Mouse (Mus musculus) 3T3-L1 (cell line): Measurements from ENCODE around the gene Gga1.

ENCODE experiments used
- DNase-seq: peaks from one replicate; pipeline ENCODE4 v3.0.0-alpha.2; 2015; ENCODE audit warnings: low read depth, low spot score

Gene Gga1

DNA sequence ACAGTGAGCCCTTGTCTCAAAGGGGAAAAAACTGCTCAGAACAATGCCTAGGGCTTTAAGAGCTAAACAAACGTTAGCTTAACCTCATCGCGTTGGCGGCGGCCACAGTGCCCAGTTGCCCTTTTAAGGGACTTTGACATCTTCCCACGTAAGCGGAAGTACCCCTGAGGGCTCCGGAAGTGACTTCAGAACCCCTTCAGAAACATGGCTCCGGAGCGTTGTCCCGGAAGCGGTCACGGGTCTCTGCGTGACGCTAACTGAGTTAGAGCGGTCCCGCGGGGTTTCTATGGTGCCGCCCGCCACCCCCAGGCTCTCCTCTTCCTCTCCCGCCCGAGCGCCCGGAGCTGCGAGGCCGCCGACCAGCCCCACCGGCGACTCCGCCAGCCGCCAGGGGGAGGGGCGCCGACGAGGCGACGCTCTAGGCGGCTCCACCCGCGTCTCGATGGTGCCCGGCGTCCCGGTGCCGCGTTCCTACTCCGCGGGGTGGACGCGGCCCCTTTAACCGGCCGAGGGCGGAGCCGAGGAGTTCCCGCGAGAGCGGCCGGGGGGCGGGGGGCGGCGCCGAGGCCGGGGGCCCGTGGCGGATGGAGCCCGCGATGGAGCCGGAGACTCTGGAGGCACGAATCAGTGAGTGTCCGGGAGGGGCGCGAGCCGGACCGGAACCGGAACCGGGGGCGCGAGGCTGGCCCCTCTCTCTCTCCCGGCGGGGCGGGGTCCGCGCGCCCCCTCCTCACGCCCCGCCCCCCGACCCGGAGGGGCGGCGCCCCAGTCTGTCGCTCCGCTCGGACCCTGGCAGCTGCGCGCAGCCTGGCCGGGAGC, at the start of gene Gga1:
Gga1 (plus strand) TSS at position 200 of the 819 bp plus-strand sequence.
- DNase-seq: peak; percentile 96

DNA sequence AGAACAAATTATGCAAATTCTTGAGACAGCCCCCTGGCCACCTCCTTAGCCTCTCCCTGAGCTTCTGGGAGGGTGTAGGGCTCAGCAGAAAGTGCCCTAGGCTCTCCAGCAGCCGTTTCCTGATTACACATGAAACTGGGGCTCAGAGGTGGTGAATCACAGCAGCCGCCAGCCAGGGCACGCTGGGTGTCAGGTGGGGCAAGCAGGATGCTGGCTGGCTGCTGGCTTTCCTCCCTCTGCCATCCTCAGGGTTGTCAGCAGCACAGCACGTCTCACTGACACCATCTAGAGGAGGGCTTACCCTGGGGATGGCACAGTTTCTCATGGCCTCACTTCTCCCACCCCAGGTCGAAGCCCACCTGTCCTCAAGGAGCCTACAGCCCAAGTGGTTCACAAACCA, 48.7 kb upstream of the Gga1 start:
- DNase-seq: peak; percentile 75

DNA sequence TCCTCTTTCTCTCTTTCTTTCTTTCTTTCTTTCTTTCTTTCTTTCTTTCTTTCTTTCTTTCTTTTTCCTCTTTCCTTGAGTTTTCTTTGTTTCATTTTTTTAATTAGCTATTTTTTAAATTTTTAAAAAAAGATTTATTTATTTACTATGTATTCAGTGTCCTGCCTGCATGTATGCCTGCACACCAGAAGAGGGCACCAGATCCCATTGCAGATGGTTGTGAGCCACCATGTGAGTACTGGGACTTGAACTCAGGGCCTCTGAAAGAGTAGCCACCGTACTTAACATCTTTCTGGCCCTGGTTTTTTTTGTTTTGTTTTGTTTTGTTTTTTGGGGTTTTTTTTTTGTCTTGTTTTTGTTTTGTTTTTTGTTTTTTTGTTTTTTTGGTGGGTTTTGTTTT, 47.4 kb upstream of the Gga1 start:
- no peak for DNase-seq

DNA sequence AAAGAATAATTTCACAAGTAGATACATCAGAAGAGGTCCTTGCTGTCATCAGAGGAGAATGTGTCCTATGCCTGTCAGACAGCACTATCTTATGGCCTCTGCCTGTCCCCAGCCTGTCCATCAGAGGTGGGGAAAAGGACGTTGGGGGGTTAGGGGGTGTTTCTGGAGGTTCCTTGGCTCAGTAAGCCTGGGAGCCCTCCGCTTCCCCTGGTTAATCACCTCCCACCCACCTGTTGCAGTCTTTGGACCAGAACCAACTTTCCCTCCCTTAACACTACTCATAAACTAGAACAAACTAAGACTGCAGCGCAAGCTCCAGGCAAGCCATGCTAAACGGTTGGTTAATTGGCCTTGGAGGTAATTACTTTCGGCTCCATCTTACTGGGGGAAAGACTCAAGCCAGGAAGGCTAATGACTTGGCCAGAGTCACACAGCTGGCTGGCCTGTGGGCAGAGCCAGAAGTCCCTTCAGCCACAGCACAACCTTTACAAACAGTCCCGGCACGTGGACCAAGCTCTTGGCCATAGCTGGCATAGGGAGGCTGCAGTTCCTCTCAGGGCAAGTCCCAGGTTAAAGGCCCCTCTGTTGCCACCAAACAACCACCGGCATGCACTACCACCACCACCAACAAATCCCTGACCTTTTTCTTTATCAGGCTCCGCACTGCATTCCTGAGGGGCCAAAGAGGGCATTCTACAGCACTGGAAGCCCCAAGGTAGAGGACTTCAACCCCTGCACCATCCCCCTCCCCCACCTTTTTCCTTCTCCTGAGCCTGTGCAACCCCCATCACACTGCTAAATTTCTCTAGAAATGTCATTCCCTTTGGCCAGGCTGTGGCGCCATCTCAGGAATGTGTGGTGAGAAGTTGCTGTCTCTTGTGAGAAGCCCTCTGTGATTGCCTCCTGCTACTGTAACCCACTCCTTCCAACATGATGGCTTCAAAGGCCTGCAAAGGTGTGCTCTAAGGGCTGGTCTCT, 46.0 kb upstream of the Gga1 start:
- DNase-seq: no peak

DNA sequence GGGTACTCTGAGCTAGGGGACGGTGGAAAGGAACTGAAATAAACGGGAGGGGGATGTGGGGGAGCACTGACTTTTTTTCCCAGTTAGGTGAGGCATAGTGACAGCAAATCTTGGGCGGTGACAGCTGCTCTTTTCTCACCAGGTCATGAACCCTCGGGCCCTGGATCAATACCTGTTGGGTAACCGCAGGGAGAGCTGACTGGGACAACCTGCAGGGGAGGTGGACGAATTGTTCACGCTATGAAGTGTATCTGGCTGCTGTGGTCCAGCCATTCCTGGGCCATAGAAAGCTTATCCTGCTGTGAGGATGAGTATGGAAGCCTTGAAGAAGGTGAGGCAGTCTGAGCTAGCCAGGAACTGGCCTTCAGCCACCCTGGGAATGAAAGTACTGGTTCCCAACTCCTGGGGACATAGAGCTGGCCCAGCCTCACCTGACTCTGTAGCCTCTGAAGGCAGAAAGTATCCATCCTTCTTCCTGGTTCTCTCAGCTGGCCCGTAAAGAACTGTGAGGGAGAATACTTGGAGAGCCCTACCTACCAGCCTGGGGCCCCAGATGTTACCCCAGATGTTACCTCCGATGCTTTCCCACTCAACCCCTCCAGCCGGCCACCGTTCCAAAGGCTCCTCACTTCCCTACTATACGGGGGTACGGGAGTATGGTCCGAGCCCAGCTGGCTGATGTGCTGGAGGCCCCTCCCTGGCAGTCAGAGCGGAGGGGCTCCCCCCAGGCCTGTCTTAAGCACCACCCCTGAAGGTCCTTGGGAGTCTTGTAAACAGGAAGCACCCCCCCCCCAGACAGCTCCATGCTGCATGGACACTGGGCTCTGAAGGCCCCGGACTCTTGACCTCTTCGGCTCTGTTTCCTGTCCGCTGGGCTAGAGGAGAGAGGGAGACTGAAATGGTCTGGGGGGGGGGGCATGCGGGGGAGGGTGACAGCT, 45.0 kb upstream of the Gga1 start:
- no peak for DNase-seq

DNA sequence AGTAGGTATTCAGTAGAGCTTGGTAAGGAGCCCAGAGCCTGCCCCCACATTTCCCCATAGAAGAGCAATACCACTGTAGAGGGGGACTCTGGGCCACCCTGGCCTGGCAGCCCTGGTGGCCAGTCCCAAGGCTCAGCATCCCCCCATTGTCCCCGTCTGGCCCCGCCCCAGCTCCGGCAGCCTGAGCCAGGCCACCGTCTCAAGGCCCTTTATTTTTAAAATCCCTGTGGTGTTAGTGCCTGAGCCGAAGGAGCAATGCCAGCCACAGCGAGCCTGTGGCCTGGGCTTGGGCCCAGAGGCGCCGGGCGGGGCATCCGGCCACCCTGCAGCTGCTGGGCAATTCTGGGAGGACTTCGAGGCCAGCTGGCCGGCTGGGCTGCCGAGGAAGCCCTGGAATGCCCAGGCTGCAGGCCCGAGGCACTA, 44.3 kb upstream of the Gga1 start:
- peak; percentile 85 for DNase-seq

DNA sequence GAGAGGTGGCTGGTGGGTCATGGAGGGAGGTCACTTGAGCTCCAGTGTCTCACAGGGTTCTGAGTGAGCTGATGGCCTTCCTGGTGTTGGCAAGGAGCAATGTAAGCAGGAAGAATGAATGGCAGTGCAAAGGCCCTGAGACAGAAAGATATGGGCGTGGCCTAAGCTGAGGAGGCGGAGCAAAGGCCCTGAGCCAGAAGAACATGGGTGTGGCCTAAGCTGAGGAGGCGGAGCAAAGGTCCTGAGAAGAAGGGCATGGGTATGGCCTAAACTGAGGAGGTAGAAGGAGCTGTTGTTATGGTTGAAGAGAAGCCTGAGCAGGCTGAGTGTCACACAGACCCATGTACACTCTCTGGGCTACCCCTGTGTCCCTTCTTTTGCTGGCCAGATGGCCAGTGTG, 43.4 kb upstream of the Gga1 start:
- peak; percentile 78 for DNase-seq

DNA sequence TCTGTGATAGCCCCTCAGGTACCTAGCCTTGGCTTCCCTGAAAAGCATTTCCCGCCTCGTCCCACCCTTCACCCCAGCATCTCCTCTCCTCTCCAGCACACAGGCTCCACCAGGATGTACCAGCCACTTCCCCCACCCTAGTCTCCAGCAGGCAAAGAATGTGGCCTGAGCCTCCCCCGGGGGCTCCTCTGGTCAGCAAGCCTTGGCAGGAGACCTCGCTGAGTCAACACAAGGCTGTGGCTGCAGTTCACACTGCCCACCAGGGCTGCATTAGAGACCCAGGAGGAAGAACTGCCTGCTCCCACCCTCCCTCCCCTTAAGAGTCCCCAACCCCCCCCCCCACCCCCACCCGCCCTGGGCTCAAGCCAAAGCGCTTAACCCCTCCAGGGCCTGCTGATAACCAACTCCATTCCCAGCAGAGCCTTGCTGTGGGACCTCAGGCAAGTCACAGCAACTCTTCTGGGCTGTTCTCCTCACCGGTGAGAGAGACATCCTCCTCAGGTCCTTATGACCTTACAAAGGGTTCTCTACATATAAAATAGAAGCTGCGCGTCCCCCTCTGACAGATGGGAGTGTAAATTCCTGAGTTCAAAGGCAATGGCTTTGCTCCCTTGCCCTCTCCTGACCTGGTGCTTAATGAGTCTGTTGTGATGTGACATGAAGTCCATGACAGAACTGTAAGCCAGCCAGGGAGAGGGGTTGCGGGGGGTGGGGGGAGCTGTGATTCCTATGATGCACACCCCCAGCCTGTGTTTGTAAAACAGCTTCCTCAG, 42.6 kb upstream of the Gga1 start:
- DNase-seq: peak; percentile 95

DNA sequence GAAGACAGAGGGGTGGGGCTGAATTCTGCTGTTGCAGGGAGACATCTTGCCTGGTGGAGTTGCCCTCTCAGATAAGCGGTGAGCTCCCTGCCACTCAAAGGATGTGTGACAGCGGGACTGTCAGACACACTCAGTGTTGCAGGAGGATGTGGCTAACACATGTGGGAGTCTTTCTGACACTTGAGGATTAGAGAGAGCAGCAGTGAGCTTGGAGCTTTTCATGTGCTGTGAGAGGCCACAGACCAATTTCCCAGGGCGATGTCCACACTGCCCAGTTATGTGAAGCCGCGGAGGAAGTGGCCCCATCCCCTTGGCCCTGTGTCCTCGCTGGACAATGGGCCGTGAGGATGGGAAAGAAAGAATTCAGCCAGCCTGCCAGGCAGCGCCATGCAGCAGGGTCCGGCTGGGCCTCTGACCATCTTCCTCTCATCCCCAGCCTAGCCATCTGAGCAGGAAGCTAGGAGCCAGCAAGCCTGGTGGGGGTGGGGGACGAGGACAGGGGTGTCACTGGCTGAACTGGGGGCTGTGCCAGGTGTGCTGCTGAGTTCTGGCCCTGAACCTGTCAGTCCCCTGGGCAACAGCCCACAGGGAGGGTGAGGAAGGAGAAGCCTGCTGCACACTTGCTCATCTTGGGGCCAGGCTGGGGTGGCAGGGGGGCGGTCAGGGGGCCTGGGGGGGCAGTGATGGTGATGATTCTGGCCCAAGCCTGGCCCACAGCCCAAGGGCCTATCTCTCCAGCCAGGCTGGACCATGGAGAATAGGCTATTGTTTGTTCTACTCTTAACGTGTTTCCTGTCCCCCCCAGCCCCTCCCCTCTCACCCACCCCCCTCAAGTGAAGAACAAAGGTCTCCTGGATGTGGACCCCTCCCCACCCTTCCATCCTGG, 41.5 kb upstream of the Gga1 start:
- DNase-seq: peak; percentile 76

DNA sequence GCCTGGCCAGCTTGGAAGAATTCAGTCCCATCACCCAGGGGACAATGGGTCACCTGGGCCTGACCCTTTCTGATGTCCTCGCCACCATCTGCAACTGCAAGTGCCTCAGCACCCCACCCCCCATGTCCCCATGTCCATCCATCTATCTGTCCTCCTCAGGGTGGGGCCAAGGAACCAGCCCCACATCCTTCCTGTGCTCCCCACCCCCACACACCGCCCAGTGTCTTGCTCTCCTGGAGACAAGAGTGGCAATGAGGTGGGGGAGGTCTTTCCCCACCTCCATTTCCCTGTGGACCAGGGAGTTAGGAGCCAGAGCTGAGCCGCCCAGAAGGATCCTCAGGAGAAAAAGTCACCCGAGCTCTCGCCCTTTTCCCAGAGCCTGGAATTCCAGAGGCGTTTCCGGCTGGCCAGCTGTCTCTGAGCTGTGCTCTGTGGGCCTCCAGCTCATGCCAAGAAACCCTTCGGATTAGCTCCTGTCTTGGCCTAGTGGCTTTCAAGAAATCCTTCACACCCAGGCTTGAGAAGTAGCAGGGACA, 40.8 kb upstream of the Gga1 start:
- DNase-seq: peak; percentile 81

DNA sequence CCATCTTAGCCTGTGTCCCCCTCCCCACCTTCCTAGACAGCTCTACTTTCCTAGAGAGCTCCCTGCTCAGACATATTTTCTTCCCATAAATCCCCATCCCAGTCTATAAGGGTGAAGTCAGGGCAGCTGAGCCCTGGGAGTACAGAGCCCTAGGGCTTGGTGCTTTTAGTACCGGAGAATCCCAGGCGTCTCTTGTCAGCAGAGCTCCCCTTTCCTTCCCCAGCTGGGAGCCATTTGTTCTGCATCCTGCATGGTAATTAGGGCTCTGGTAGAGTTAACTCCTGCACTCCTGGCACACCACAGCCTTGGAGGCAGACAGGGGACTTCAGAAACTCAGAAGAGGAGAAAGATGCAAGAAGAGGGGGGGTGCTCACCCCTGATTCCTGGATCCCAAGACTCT, 37.2 kb upstream of the Gga1 start:
- no peak for DNase-seq

DNA sequence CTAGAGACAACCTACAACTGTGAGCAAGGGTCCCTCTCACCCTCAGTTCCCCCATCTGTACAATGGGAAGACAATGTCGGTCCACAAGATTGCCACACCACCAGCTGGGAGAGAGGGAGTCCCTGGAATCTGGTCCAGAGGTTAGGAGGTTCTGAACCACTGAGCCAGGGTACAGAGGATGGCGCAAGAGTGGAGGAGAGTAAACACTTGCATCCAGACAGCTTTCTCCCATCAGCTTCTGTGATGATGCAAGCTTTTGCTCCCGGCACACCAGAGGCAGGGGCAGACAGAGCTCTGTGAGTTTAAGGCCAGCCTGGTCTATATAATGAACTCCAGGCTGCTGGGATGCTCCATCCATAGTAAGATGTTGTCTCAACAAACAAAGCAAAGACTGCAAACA, 36.7 kb upstream of the Gga1 start:
- DNase-seq: peak; percentile 60

DNA sequence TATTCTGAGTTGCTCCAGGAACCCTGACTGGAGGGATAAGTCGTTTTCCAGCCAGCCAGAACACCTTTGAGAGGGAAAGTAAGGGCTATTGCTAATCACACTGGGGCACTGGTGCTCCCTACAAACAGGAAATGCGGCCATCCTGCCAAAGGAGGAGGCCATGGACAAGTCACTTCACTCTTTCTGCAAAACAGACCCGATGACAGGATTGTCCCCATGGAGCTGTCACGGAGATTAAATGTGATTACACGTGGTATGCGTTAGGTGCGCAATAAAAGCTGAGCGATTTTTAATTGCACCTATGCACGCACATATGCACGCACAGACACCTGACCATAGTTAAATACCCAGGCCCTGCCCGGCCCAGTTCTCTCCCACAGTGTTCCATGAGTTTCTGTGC, 36.2 kb upstream of the Gga1 start:
- DNase-seq: no peak

DNA sequence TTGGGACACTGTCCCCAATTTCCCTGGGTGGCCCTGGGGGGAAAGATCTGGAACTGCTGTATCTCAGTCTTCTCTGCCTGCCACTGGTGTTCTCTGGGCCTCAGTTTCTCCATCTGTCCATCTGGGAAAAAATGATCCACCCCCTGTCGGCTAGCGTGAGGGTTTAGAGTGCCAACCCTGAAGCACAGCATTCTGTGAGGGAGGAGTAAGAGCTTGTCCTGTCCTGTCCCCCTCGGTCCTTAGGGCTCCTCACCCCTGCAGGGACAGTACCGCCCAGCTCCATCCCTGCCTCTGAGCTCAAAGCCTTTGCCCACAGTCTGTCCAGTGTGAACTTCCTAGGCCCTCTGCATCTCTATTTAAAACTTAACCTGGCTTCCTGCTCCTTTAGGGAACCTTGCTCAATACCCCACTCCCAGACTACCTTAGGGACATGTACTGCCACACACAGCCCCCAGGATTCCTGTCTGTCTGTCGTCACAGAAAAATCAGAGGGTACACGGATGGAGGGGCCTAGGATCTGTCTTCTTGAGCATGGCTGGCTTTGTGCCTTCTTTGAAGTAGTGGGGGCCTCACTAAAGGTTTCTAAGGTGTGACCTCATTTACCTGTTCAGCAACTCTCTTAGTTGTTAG, 35.7 kb upstream of the Gga1 start:
- DNase-seq: no peak

DNA sequence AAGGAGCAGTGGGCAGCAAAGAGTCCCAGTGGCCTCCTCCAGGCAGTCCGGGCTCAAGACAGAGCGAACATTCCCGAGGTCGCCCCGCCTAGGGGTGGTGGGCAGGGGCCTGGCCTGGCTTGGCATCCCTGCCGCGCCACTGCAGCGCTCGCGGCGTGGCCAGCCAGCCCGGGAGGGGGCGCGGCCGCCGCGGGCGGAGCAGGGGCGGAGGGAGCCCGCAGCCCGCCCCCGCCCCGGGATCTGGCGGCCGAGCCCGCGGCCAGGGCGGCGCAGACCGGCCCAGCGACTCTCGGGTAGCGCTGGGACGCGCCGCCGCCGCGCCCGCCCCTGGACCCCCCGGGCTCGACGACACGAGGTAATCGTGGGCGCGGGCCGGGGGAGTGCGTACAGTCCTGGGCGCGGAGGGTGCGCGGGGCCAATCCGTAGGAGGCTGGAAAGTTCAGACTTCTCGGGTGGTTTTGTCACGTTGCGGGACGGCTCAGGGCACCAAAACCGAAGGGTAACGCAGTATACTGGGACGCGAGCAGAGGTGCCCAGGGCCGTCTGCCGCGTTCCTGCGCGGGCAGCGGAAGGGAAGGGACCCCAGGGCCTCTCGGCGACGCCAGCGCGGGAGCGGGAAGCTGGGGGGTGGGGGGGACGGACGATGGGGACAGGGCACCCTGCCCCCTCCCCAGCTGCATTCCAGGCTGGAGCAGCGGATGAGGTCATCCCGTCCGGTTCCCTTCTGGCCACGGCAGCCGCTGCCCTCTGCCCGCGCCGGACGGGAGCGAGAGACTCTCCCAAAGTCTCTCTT, 34.4 kb upstream of the Gga1 start, which contains the start of gene Cdc42ep1:
Cdc42ep1 (plus strand) TSS at position 254 of the 793 bp plus-strand sequence.
- DNase-seq: peak; percentile 77

DNA sequence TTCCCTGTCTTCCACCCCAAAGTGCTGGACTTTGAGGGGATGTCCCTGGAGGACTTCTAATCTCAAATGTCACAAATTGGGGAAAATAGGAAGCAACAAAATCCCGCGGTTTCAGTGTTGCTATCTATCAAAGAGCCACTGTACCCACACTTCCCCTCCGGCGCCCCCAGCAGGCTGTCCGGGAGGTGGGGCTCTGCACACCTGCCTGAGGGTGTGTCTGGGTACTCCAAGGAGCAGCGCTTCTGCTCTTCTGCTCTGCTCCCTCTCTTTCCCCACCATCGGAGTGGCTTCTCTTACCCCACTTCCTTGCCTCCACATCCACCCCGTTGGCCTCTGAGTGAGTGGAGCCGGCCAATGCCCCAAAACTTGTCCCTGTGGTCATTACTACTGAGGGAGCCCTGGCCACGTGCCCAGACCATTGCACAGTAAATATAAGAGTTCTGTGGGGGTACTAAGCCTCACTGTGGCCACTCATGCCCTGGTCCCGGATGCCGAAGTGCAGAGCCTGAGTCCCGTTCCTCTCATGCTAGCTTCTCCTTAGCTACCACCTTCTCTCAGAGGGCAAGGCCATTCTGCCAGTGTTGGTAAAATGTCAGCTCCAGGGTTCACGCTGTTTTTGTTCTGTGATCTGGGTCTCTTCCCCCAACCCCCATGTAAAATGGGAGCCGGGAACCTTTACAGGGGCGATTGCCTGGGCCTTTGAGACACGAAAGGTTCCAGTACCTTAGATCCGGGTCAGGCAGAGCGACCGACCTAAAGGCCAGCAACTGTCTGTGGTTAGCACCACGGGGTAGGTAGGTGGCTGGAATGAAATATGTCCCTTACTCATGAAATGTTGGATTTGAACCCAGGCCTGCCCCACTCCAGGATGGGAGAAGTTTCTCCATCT, 33.2 kb upstream of the Gga1 start:
- DNase-seq: no peak

DNA sequence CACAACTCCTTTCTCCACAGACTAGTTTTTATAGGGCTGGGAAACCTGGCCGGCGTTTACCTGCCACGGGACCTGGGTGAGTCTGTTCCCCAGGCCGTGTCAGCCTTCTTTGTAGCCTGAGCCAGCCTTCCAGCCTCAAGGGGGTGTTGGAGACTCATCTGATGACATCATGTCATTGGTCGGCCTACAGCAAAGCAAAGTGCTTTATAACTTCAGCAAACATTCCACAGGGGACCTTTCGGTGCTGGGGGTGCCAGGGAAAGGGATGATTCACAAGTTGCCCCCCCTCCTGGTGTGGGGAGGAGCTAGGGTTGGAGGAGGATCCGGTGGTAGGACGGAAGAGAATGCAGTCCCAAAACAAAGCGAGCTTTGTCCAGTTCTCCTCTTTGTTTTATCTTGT, 32.2 kb upstream of the Gga1 start:
- peak; percentile 95 for DNase-seq
